Mouse (Mus musculus) heart, embryonic 12.5 days (tissue): ENCODE results near the gene Adgrl3. TPM values are rescaled to one million over a fixed set of nuclear protein-coding genes. Genes with fewer than 3 reads are reported as not detected.

ENCODE experiments used
- ATAC-seq: fragments of 200-750 bp; cut with Nextera tagmentation; 2 replicates; pipeline ENCODE4 v1.8.0; 2017; ENCODE audit warnings: moderate TSS enrichment, moderate library complexity; ENCODE audit not compliant: insufficient number of reproducible peaks, low FRiP score
- H3K27ac ChIP-seq: fragments of 300-500 bp; sonication (generic); 2 replicates; pipeline ENCODE4 v1.5.1; 2016; ENCODE audit warnings: mild to moderate bottlenecking, moderate library complexity; ENCODE audit not compliant: poor library complexity, severe bottlenecking
- H3K27me3 ChIP-seq: fragments of 300-500 bp; sonication (generic); replicated peaks from 2 replicates; pipeline ENCODE4 v1.6.1; 2016; ENCODE audit warnings: mild to moderate bottlenecking, moderate library complexity
- H3K36me3 ChIP-seq: fragments of 300-500 bp; sonication (generic); 2 replicates; pipeline ENCODE4 v1.6.1; 2016; ENCODE audit warnings: mild to moderate bottlenecking, moderate library complexity
- H3K4me1 ChIP-seq: fragments of 300-500 bp; sonication (generic); replicated peaks from 2 replicates; pipeline ENCODE4 v1.6.1; 2016; ENCODE audit warnings: mild to moderate bottlenecking
- H3K4me2 ChIP-seq: fragments of 300-500 bp; sonication (generic); 2 replicates; pipeline ENCODE4 v1.6.1; 2016; ENCODE audit warnings: mild to moderate bottlenecking, moderate library complexity
- H3K4me3 ChIP-seq: fragments of 300-500 bp; sonication (generic); 2 replicates; pipeline ENCODE4 v1.5.1; 2016; ENCODE audit warnings: mild to moderate bottlenecking
- H3K9ac ChIP-seq: fragments of 300-500 bp; sonication (generic); 2 replicates; pipeline ENCODE4 v1.6.1; 2016; ENCODE audit warnings: mild to moderate bottlenecking, moderate library complexity
- H3K9me3 ChIP-seq: fragments of 300-500 bp; sonication (generic); replicated peaks from 2 replicates; pipeline ENCODE4 v1.6.1; 2016; ENCODE audit warnings: mild to moderate bottlenecking, moderate library complexity
- WGBS: fragments of 180-500 bp; shearing (Covaris S2); methylation state at CpG from one replicate; pipeline ENCODE4 v1.1.7; 2016; 5-methylcytosine and 5-hydroxymethylcytosine counted together
- polyA plus RNA-seq: library from polyadenylated mRNA; unstranded; fragments of >200 nt; fragmentation: Nextera tagmentation; extraction: Ambion mirVana; gene quantifications from 2 replicates; pipeline ENCODE4 v1.2.1, GENCODE M21; 2016

Adgrl3 gene
- polyA plus RNA-seq, 1 experiment from 2014 or later: 9.2 TPM

DNA sequence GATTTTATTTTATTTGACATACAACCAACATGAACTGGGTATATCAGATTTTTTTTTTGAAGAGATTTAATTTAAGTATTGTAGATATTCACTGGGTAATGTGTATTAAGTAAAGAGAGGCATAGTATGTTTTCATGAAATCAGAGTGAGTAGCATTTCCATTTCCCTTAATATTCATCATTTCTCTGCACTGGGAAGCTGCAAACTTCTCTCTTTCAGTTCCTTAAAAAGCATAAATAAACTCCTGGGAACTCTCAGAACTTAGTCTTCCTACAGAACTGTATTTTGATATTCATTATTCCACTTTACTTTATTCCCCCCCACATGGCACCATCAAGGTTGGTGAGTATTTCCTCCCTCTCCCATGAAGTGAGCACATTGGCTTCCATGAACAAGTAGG, 23.9 kb downstream of the Adgrl3 start:
- H3K9me3 ChIP-seq: no peaks in the 10 kb centered on the region
- no peak overlapping the region for H3K27ac ChIP-seq
- peaks cover 8% of the 10 kb centered on the region for H3K4me1 ChIP-seq
- no peak overlapping the region for H3K9ac ChIP-seq
- H3K36me3 ChIP-seq: no peaks in the 10 kb centered on the region
- no peak for ATAC-seq
- no peak overlapping the region for H3K4me3 ChIP-seq
- H3K27me3 ChIP-seq: no peaks in the 10 kb centered on the region
- H3K4me2 ChIP-seq: no peak overlapping the region

DNA sequence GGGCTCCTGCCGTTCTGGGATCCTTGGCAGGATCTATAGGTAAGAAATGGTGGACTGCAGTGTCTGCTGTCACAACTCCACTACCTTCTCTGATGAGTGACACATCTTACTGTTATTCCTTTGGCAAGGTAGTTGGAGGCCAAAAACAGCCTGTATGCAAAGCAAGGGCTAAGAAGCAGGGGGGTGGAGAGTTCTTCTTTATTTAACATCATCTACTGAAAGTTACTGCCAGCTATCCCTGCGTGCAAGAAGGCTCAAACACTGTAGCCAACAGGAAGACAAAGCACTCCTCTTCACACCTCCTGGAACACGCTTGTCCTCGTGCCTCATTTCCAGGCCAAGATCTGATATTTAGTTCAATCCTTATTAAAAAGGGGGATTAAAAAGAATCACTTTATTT, 26.2 kb downstream of the Adgrl3 start:
- no peaks in the 10 kb centered on the region for H3K4me1 ChIP-seq
- ATAC-seq: no peak
- H3K27me3 ChIP-seq: no peaks in the 10 kb centered on the region
- H3K4me2 ChIP-seq: no peak overlapping the region
- 82% methylated on average over 4 of the region's 4 CpGs for WGBS
- H3K4me3 ChIP-seq: no peak overlapping the region
- H3K36me3 ChIP-seq: no peaks in the 10 kb centered on the region
- H3K9me3 ChIP-seq: no peaks in the 10 kb centered on the region
- H3K9ac ChIP-seq: no peak overlapping the region
- no peak overlapping the region for H3K27ac ChIP-seq

DNA sequence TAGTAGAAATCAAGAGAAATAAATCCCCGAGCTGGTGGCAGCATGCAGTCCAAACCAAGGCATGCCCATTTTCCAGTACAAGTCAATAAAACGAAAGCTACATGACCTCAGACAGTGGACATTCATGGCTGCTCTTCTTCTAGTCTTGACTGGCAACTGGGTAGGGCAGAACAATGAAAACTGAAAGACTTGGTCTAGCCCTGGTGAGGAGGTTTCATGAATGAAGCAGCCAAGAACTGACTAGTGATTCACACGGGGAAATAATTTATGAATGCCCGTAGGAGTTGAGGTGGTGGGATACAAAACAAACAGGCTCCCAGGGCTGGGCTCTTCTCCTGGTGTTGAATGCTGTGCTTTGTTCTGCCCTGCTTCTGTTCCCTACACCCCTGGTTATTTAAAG, 34.7 kb downstream of the Adgrl3 start:
- Histone ChIP-seq H3K9ac (no peak overlapping the region), H3K4me2 (no peak overlapping the region), H3K27ac (no peak overlapping the region), H3K27me3 (no peaks in the 10 kb centered on the region), H3K4me1 (no peaks in the 10 kb centered on the region), H3K9me3 (no peaks in the 10 kb centered on the region), H3K4me3 (no peak overlapping the region), H3K36me3 (no peaks in the 10 kb centered on the region)
- 76% methylated on average over 4 of the region's 4 CpGs for WGBS
- no peak for ATAC-seq

DNA sequence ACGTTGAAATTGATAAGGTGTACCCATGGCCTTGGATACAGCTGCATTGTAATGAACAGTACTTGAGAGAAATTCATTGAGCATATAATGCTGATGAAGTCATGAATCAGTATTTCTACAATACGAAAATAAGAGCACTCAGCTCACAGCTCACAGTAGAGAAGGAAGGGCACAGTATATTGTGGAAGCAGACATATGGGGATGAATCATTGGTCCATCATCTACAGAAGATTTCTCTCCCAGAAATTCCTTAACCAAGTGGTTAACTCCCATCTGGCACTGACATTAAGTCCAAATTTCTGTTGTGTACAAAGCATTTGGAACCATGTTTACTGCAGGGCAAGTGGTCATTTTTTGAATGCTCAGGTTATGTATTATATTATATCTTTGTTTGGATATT, 35.3 kb downstream of the Adgrl3 start:
- Histone ChIP-seq H3K9ac (no peak overlapping the region), H3K27ac (no peak overlapping the region), H3K9me3 (no peaks in the 10 kb centered on the region), H3K4me2 (no peak overlapping the region), H3K36me3 (no peaks in the 10 kb centered on the region), H3K27me3 (no peaks in the 10 kb centered on the region), H3K4me1 (no peaks in the 10 kb centered on the region), H3K4me3 (no peak overlapping the region)
- 79% methylated on average over 2 of the region's 2 CpGs for WGBS
- ATAC-seq: no peak

DNA sequence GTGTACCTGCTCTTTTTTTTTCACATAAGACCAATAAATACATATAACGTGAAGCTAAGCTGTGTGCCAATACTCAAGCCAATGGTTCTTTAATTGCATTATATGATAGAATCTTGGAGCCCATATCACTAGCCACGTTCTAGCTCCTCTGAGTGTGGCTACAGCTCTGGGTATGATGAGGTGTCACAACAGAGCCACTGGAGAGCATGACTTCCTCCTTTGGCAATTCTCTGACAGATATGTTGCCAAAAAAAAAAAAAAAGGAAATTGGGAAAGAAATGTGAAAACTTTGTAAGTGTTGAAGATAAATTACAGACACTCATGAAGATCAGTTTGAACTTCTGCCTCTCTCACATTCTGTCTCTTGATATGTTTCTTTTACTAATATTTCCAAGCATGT, 38.2 kb downstream of the Adgrl3 start:
- H3K36me3 ChIP-seq: no peaks in the 10 kb centered on the region
- WGBS: 78% methylated on average over 2 of the region's 2 CpGs
- H3K27me3 ChIP-seq: no peaks in the 10 kb centered on the region
- H3K4me1 ChIP-seq: no peaks in the 10 kb centered on the region
- H3K9me3 ChIP-seq: no peaks in the 10 kb centered on the region
- ATAC-seq: no peak
- H3K4me2 ChIP-seq: no peak overlapping the region
- H3K27ac ChIP-seq: no peak overlapping the region
- no peak overlapping the region for H3K9ac ChIP-seq
- H3K4me3 ChIP-seq: no peak overlapping the region

DNA sequence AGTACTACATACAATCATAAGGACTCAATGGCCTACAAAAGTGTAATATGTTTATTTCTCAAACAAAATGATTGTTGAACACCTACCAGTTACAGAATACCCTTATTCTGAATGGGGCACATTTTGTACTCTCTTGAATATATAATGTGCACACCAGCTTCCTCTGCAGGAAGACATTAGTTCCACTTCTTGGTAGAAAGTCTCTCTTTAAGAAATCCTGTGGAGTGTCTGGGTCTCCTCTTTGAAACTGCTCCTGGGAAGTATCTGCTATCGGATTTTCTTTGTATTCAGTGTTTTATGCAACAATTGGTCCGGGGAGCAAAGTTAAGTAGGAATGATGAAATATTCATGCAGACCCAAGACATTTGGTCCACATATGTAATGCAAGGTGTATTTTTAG, 41.0 kb downstream of the Adgrl3 start:
- H3K9me3 ChIP-seq: no peaks in the 10 kb centered on the region
- no peak for ATAC-seq
- H3K4me2 ChIP-seq: no peak overlapping the region
- no peaks in the 10 kb centered on the region for H3K36me3 ChIP-seq
- no peaks in the 10 kb centered on the region for H3K27me3 ChIP-seq
- no peaks in the 10 kb centered on the region for H3K4me1 ChIP-seq
- no peak overlapping the region for H3K27ac ChIP-seq
- H3K9ac ChIP-seq: no peak overlapping the region
- no peak overlapping the region for H3K4me3 ChIP-seq
- 87% methylated on average over 2 of the region's 2 CpGs for WGBS

DNA sequence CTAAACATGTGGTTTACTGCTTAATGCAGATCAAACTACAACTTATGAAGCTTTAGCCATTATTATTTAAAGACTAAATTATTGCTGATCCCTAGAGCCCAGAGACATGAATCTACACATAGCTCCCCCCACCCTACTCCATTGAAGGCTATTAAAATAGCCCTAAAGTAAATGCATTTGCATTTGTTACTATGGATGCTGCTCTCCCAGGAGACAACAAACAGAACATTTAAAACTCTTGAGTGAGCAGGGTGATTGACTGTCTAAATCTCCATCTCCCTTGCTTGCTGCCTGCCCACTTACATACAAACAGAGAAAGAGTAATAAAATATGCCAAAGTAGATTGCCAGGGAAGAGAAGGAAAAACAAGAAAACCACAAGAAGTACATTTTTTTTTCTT, 41.4 kb downstream of the Adgrl3 start:
- no peak for ATAC-seq
- H3K4me1 ChIP-seq: no peaks in the 10 kb centered on the region

DNA sequence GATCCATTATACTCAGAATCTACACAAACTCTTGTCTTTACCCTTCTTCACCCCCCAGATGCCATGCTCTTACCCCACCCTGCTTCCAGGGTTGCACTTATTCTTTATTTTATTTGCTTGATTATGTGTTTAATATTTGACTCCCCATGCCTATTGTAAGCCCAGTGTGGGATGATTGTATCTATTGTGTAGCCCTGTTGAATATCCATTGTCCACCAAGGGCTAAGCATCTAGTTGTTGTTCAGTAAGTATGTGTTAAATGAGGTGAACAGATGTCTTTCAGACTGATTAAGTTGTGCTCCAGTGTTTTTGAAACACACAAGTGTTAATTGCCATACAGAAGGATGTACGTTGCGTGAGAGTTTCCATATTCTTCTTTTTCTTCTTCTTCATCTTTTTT, 44.1 kb downstream of the Adgrl3 start:
- H3K9ac ChIP-seq: no peak overlapping the region
- WGBS: 91% methylated on average over 2 of the region's 2 CpGs
- H3K4me1 ChIP-seq: peaks cover 10% of the 10 kb centered on the region
- no peak overlapping the region for H3K27ac ChIP-seq
- H3K27me3 ChIP-seq: no peaks in the 10 kb centered on the region
- H3K9me3 ChIP-seq: no peaks in the 10 kb centered on the region
- no peak for ATAC-seq
- H3K4me2 ChIP-seq: no peak overlapping the region
- H3K4me3 ChIP-seq: no peak overlapping the region
- no peaks in the 10 kb centered on the region for H3K36me3 ChIP-seq

More for the DNA sequence above, 41.4 kb downstream of the Adgrl3 start:
- Histone ChIP-seq H3K27ac (no peak overlapping the region), H3K4me3 (no peak overlapping the region), H3K9ac (no peak overlapping the region), H3K36me3 (no peaks in the 10 kb centered on the region), H3K27me3 (no peaks in the 10 kb centered on the region), H3K4me2 (no peak overlapping the region), H3K9me3 (no peaks in the 10 kb centered on the region)

DNA sequence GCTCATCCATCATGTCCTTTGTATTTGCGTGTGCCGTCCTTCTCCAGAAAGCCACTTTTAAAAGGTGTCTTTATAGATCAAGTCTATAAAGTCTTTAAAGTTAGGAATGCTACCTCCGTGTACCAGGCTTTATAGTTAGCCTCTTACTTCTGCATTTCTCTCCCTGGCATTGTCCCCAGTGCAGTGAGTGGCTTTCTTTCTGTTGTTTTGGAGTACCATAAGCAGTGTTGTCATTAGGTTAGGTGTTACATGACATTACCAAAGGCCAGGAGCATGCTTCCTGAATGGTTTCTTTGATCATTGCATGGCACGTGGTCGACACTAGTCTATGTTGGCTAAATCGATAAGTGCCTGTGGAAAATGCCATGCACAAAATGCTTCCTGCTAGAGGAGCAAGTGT, 48.2 kb downstream of the Adgrl3 start:
- Histone ChIP-seq H3K4me1 (peaks cover 11% of the 10 kb centered on the region), H3K4me3 (no peak overlapping the region), H3K4me2 (peak overlapping the region; percentile 32), H3K27me3 (no peaks in the 10 kb centered on the region), H3K9me3 (no peaks in the 10 kb centered on the region), H3K9ac (no peak overlapping the region), H3K27ac (no peak overlapping the region), H3K36me3 (no peaks in the 10 kb centered on the region)
- ATAC-seq: no peak
- WGBS: 48% methylated on average over 6 of the region's 6 CpGs

DNA sequence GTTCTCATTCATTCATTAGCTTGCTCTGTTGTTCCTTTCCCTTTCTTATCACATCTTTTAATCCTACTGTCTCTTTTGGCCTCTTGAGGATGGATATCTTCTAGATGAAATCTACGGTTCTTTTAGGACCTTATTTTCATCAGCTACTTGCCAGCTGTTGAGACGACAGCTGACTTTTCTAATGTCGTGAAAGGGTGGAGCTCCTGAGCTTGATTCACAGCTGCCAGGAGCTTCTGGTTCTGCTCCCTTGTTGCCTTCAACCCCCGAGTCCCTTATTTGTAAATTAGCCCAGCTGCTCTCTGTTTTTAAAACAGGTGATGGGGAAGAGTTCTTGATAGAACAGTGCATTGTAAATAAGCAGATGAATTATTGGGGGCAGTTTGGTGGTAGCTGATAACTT, 48.9 kb downstream of the Adgrl3 start:
- Histone ChIP-seq H3K27me3 (no peaks in the 10 kb centered on the region), H3K9me3 (no peaks in the 10 kb centered on the region), H3K4me2 (no peak overlapping the region), H3K27ac (peak overlapping the region; percentile 21; the same call in 1 of the 2 replicates), H3K4me1 (peaks cover 11% of the 10 kb centered on the region), H3K36me3 (no peaks in the 10 kb centered on the region), H3K4me3 (no peak overlapping the region), H3K9ac (no peak overlapping the region)
- 31% methylated on average over 4 of the region's 4 CpGs for WGBS
- ATAC-seq: no peak

DNA sequence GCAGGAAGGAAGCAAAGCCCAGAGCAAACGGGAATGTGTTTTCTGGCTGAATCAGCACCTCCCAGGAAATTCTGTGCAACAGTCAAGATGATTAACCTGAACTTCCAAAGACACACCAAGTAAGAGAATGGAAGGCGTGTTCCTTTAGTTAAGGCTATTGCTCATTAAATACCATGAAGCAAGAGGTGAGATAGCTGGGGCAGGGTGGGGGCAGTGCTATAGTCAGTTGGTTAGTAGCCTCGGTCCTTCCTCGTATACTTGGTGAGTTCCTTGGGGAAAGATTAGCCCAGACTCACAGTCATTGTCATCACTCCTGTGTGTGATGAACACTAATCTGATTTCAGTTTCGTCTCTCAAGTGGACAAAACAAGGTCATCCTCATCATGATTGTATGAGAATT, 53.0 kb downstream of the Adgrl3 start:
- Histone ChIP-seq H3K27me3 (no peaks in the 10 kb centered on the region), H3K9me3 (no peaks in the 10 kb centered on the region), H3K4me2 (no peak overlapping the region), H3K27ac (no peak overlapping the region), H3K4me1 (peaks cover 13% of the 10 kb centered on the region), H3K4me3 (no peak overlapping the region), H3K36me3 (no peaks in the 10 kb centered on the region), H3K9ac (no peak overlapping the region)
- ATAC-seq: no peak
- 57% methylated on average over 5 of the region's 5 CpGs for WGBS

DNA sequence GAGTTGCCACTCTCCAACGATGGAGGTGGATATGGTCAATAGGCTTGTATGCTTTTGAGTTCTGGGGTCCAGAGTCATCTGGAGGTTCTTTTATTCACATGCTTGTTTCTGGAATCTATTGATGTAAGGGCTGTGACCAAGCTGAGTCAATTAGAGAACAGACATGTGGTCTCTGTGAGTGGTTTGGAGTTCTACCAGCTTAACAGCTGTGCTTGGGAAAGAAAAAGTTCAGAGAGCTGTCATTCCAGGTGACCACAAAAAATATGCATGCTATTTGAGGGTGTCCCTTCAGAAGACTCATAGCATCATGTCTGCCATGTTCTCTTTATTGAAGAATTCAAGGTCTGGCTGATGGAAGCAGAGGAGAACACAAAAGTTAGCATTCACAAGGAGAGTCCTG, 53.9 kb downstream of the Adgrl3 start:
- ATAC-seq: no peak
- H3K4me3 ChIP-seq: no peak overlapping the region
- peaks cover 8% of the 10 kb centered on the region; the same call in 1 of the 2 replicates for H3K4me1 ChIP-seq
- H3K9me3 ChIP-seq: no peaks in the 10 kb centered on the region
- H3K4me2 ChIP-seq: no peak overlapping the region
- no peak overlapping the region for H3K9ac ChIP-seq
- no peaks in the 10 kb centered on the region for H3K36me3 ChIP-seq
- H3K27ac ChIP-seq: no peak overlapping the region
- H3K27me3 ChIP-seq: no peaks in the 10 kb centered on the region
- 88% methylated on average over 1 of the region's 1 CpGs for WGBS
